Mouse (Mus musculus) MEL (cell line): ENCODE results near the gene Amigo3.

Experiments
- GABPA ChIP-seq: IDR thresholded peaks from 2 replicates; pipeline ENCODE4 v1.6.1; 2012; ENCODE audit warnings: low read depth, mild to moderate bottlenecking, inconsistent platforms, low read length, improper control_type of control experiment, moderate library complexity
- MYC ChIP-seq: IDR thresholded peaks from 2 replicates; pipeline ENCODE4 v1.6.1; 2011; ENCODE audit warnings: low read depth, mild to moderate bottlenecking, low read length, improper control_type of control experiment, moderate library complexity

- TF ChIP-seq MYC (no peak), GABPA (no peak)
Observed at GRCm38 (mm10) chr9:108082988-108083431, 30.1 kb downstream of the Amigo3 start, which contains the start of gene Rnf123.
